Mouse (Mus musculus) spleen, postnatal 10 days (tissue): ENCODE results near the gene Ippk.

ENCODE experiments used
- DNase-seq, 2 experiments: peaks; one replicate each; pipeline ENCODE4 v3.0.0; 2021 to 2022; ENCODE audit warnings: low spot score in 2 of 2

Gene Ippk

DNA sequence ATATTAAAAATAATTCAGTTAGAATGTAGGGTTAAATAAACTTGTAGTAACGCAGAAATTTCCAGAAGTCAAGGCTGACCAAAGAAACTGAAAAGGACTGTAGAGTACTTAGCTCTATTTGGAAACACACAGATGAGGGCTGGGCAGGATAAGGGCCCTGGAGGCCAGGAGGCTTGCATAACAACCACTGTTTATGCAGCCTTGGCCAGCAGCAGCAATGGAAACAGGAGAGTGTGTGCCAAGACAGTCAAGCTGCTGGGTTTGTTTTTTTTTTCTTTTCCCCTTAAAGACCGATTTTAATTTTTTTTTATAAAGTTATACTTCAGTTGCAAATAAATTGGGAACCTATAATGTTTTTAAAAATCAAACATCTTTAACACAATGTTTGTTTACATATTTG lies 59.0 kb downstream of the Ippk start:
- DNase-seq: no peak

DNA sequence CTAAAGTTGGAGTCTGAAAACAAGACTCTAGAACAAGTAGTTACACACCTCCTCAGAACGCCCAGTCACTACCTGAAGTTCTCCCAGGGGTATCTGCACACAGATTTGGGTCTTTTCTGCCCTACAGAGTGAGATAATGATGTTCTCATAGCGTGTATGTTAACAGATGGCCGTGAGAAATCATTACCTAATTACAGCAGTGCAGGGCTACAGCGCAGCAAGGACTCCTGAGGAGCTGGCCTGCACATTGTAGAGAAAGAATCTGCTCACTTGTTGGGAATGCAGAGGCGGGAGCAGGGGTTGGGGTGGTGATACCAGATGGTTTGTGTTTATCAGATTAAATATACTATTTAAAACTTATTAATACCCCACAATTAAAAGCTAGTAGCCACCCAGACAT lies 59.5 kb downstream of the Ippk start:
- no peak for DNase-seq

DNA sequence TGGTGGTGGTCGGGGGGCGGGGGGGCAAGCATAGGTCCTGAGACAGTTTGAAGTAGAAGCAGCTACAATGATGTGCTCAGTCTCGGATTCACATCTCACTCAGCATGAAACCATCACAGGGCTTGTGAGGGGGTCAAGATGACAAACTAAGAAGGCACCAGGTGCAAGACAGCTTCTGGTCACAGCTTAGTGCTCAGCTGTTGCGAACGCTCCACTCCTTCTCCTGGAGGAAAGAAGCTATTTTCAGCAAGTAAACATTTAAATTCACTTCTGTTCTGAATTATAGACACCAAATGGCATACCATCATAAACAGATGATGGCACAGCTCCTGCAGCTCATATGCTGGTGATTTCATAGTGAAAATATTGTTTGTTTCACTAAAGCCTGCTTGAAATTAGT lies 64.3 kb downstream of the Ippk start:
- DNase-seq: no peak

DNA sequence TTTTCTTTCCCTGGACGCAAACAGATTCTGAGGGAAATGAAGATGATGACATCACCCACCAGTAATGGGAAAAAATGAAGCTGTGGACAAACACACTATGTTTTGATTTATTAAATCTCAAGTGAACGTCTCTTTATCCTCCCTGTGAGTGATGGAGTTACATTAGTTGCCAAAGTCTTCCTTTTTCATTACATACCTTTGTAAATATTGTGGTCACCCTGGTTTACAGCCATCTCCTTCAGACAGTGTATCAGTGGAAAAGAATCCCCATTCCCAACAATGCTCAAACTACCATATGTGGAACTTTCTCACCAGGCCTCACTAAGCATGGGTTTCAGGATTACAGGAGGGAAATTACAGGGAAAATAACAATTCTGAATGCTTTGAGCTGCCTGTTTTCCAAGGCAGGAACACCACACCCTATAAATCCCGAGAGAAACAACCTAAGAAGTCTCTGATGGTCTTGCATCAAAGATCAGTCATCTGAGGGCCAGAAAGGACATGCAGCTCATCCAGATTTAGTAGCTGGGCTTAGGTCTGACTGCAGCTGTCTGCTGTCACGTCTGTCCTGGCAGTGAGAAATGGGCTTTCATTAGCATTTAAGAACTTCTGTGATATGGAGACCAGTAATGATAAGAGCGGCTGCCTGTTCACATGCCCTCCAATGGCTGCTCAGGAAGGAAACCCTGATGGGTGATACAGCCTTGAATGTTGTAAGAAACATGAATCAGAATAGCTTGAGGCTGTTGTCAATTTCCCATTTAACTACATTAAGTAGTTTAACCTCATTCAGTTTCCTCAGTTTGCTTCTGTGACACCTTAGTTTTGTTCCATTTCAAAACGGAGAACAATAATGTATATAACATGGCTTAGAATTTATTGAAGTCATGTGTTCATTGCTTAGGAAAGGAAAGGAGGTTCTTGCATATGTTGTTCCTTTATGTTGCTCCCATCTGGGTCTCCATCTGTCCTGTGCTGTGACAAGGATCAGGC lies 71.6 kb downstream of the Ippk start, which contains the start of gene Tes3-ps:
Gene Tes3-ps (plus strand): TSS at position 943 of the 993 bp plus-strand sequence.
- no peak for DNase-seq

DNA sequence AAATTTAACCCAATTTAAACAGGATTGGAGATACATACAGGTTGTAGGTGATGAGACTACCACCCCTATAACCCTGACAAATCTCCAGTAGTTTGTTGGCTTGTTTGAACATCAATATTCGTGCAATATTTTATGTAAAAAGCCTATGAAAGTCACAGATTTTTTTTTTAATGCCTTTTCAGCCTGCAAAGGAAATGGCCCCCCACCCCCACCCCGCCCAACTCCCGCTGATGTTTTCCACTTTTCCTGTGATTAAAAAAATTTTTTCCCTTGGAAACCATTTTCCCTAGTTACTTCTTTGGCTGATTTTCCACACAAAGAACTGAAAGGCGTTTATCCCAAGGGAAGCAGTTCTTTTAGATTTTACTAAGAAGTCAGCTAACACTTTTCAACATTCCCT lies 83.5 kb downstream of the Ippk start, which contains the start of gene Ecm2:
Gene Ecm2 (plus strand): TSS at position 301 of the 400 bp plus-strand sequence.
- DNase-seq: no peak

DNA sequence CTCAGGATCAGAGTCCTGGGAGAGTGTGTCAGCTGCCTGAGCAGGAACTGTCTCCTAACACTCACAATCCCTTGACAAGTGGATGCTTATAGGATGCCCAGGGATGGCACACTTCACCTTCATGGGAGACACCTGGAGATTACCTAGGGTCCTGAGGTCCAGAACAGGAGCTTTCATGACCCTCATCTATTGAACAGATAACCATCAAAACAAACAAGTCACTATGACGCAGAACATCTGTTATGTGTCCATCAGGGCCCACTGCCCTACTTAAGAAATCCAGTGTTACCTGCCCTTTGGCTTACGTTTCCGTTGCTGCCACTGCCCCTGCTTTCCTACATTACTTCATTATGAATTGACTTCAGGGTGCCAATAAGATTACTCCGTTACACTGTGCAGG lies 84.7 kb downstream of the Ippk start:
- DNase-seq: no peak

DNA sequence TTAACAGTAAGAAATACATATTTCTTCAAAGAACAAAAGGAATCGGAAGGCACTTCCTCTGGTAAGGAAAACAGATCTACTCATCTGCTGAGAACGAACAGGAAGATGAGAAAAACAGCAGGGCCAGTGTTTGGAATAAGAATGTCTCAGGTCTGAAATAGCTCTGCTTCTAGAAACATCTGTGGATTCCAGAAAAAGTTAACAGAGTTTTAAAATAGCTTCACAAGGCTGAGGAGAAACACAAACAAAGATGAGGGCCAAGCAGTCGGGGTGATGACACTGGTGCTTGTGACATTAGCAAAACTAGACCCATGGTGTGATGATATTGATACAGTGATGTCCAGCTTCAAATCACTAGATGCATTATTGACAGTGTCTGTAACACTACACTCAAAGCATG lies 86.1 kb downstream of the Ippk start:
- no peak for DNase-seq
